Mouse (Mus musculus) adrenal gland, postnatal 10 days (tissue): ENCODE results near the gene Gapdhs. TPM values are rescaled to one million over a fixed set of nuclear protein-coding genes. Genes with fewer than 3 reads are reported as not detected.
"Not testable (repeated sequence)": the region's sequence is repeated elsewhere in the genome, so short reads cannot be mapped to it uniquely, and the experiment has no call there.

Experiments used
- DNase-seq: peaks from one replicate; pipeline ENCODE4 v3.0.0; 2021; ENCODE audit warnings: mixed read lengths
- long read RNA-seq, 2 experiments: library from polyadenylated mRNA; stranded (forward); transcript quantifications; one replicate each; pipeline ENCODE4 v2.0.0; 2021
- total RNA-seq, 2 experiments: library from RNA; stranded (reverse); gene quantifications; 2 replicates each; pipeline ENCODE4 v1.2.3; 2021

The Gapdhs gene
- not detected for total RNA-seq
- long read RNA-seq, experiment 1, partial matches to known transcripts: 1 of 9 reads
- long read RNA-seq, experiment 1, other reads (novel, unspliced or antisense): 8 of 9 reads
- long read RNA-seq, experiment 2, partial matches to known transcripts: 0 of 3 reads
- long read RNA-seq, experiment 2, other reads (novel, unspliced or antisense): 3 of 3 reads

DNA sequence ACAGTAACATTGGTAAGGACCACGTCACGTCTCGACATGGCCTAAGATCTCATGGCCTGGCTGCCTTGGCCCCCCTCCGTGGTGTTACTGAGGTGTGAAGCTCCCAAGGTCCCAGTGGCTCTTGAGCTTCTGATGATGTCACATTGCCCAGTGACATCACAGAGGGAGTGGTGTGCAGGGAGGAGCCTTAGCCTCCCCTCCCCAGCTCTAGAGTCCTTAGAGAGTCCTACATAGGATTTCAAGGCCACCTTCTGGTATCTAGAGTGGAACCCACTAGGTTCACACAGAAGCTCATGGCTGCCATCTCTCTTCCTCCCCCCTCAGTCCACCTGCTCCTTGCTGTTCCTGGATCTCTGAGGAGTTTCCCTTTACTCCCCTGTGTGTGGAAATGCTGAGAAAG lies at the start of gene Gapdhs:
Gapdhs (minus strand) TSS at position 65 of the 400 bp plus-strand sequence.
- not testable (repeated sequence) for DNase-seq

DNA sequence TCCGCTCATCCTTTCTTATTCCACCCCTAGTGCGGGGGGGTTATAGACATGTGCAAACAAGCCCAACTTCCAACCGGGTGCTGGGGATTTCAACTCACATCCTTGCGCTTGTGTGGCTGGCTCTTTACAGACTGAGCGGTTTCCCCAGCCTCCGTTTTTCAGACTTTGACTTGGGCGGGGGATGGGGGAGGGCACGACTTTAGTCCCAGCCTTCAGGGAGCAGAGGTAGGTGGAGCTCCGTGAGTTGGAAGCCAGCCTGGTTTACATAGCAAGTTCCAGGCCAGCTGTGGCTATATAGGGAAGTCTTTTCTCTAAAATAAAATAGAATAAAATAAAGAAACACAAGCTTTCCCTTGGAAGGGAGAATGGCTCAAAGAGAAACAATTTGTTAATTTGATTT lies 48.4 kb upstream of the Gapdhs start:
- no peak for DNase-seq

DNA sequence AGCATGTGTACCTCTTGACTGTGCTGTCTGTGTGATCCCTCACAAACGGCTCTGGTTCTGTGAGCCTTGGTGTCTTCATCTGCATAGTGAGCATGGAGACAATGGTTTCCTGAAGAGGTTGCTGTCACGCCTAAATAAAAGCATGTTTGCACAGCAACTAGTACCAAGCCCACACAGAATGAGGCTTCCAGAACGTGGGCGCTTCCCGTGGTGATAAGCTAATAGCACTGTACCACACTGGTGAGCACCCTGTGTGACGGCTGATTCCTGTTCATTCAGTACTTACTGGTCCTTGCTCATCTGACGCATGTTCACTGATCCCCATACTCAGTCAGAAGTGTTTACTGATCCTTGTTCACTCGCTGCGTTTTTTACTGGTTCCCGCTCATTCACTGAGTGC lies 46.7 kb upstream of the Gapdhs start:
- DNase-seq: no peak

DNA sequence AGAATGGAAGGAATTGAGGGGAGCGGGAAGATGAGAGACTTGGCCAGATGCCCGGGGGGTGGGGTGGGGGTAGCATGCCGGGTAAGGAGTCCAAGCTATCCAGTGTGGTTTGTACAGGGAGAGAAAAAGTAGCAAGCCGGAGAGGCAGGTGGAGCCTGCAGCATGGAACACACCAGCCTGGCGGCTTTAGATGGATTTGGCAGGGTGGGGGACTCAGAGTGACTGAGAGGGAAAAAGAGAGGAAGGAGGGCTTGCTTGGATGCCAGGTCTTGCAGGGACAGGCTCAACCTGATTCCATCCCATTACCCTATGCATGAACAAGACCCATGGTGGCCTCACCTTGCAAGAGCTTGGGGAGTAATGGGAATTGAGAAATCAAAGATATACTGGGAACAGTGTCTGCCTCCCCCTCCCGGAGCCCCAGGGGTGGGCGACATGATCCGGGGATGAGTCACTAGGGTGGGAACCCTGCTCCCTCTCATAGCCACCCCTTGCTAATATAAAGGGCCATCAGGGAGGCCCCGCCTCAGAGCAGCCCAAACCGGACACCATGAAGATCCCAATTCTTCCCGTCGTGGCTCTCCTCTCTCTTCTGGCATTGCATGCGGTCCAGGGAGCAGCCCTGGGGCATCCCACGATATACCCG lies 44.0 kb upstream of the Gapdhs start, which contains the start of gene Krtdap:
Krtdap (plus strand) TSS at position 520 of the 646 bp plus-strand sequence.
- DNase-seq: no peak

DNA sequence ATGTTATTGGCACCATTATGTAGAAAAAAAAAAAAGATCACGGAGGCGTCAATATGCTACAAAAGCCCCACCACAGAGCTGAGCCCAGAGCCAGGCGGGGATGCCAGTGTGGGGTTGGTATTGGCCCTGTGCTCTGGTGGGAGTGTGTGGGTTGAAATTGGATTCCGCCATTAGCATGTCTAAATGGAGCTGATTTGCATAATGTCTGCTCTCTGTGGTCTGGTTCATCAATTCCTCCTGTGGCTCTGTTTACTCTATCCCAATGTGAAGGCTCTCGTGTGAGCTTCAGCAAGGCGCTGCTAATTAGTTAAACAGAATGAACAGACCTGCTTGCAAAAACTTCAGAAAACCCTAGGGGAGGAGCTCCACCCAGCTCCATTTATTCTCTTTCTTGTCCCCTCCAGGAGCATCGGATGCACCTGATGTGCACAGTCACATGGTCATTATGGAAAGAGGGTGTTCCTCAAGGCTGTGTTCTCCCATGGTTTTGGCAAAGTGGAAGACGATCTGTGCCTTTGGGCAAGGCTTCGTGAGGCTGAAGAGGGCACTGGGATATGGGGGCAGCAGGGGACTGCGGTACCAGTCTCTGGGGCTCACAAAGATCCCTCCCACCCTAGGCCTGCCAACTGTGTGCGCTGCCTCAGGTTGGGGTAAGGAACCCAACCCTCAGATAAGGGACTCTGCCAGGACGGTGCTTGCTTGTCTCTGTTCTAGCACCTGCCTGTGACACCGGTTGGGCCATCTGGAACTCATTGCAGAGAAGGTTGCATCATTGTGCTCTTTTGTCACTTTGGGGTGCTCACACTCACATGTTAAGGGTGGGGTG lies 42.5 kb upstream of the Gapdhs start:
- no peak for DNase-seq

DNA sequence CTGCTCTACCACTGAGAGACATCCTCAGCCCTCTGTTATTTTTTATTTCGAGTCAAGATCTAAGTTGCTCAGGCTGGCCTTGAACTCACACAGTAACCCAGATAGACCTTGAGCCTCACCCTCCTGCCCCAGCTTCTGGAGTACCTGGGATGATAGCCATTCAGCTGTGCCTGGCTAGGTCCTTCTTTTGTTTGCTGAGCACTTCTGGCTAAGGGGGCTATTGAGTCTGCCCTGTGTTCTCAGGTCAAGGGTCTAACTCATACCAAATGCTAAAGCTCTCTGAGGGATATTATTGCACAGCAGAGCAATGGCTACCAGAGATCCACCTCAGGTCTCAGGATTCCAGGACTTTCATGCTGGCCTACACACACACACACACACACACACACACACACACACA lies 41.7 kb upstream of the Gapdhs start:
- DNase-seq: no peak

DNA sequence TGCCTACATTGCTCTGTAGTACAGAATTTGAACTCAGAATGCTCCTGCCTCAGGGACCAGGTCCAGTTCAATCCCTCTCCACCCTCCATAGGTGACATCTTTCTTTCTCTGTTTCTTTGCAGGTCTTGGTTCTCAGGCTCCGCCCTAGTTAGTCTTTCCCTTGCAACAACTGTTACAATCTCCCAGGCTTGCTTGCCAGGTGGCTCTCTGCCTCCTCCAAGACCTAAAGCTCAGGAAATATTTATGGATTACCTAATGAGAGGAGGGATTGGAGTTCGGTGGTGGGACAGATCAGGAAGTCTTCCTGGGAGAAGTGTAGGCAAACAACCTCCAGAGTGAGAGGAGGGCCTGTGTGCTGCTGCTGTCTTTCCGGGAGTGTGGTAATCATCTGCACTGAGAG lies 39.2 kb upstream of the Gapdhs start:
- no peak for DNase-seq

DNA sequence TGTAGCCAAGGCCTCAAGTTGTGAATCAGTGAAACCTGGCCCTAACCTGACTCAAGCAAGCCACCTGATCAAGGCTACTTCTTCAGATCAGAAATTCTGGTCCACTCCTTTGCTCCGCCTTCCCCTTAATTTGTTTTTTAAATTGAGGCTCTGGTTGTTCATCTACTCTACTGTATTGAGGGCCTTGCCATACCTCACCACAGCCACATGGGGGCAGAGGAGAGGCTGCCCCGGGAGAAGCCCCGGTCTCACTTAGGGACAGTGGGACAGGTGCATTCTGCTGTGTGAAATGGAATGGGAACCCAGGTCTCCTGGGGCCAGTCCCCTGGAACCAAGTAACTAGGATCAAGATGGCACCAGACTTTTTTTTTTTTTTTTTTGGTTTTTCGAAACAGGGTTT lies 38.3 kb upstream of the Gapdhs start:
- DNase-seq: no peak

DNA sequence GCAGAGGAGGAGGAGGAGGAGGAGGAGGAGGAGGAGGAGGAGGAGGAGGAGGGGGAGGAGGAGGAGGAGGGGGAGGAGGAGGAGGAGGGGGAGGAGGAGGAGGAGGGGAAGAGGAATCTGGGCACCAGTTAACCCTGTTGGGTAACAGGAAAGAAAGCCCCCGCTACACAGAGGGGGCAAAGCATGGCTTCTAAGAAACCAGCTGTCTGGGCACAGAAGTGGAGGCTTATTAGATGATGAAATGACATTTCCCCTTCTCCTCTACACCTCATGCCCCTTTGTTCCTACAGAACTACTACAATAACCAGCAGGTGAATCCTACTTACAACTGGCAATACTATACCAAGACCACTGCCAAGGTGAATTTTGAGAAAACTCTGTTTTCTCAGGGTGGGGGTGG lies 34.4 kb upstream of the Gapdhs start:
- DNase-seq: no peak

DNA sequence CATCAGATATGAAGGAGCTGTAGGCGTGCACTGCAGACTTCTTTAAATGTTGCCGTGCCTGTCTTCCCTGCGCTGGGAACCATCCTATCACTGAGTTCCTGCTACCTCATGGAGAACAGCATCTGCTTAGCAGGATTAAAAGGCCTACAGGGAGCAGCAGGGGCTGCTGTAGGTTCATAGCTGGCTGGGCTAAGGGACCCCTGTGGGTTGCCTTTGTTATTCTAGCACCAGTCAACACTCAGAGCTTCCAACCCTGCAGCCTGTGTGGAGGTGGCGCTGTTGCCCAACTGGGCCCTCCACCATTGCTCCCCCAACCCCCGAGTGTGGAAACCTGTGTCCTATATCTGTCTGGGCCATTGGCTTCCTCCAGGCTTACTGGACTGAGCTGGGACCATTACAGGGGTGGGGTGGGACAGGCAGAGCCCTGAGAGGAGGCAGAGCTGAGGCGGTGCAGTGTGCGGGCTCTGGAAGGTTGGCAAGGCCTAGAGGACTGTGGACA lies 33.6 kb upstream of the Gapdhs start:
- DNase-seq: no peak

DNA sequence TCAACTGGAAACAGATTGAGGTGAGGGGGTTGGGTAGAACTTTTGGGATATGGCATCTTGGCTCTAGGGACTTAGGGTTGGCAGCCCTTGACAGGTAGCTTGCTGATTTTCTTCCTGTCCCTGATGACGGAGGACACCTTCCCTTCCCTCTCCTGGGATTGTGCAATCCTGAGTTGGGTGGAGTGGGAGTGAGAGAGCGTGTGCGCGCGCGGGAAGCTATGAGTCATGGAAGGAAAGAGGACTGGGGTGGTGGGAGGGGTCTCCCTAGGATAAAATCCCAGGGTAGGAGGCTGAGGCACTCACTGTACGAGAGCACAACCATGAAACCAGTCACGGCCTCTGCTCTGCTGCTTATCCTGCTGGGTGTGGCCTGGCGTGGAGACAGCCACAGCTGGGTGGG lies 32.6 kb upstream of the Gapdhs start:
- DNase-seq: no peak

DNA sequence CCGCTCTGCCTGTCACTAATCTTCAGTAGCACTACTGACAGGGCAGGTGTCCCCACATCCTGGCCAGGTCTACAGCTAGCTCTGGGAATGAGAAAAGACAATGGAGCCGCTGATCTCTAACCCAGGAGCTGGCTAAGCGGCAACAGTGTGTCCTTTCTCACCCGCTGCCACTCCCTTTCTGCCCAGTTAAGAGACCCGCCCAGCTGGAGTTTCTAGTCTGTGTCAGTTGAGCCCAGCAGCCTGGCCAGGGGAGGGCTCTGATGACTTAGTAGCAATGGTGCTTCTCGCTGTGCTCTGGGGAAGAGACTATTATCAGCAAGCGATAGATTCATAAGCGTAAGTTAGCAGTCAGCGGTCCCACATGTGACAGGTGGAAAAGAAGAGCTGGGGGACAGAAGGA lies 25.8 kb upstream of the Gapdhs start:
- no peak for DNase-seq

DNA sequence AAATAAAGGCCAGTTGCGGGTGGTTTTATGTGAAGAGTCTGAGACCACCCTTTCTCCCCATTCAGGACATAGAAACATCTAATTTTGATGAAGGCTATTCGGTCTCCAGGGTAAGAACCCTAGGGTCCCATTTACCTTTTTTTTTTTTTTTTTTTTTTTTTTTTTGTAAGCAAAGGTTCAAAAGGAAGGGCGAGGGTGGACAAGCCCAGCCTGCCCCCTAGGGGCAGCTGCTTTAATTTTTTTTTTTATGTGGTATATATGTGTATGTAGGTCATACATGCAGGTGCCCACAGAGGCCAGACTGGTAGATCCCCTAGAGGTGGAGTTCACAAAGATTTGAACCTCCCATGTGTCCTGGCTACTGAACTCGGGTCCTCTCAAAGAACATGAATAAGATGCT lies 22.9 kb upstream of the Gapdhs start:
- DNase-seq: no peak

DNA sequence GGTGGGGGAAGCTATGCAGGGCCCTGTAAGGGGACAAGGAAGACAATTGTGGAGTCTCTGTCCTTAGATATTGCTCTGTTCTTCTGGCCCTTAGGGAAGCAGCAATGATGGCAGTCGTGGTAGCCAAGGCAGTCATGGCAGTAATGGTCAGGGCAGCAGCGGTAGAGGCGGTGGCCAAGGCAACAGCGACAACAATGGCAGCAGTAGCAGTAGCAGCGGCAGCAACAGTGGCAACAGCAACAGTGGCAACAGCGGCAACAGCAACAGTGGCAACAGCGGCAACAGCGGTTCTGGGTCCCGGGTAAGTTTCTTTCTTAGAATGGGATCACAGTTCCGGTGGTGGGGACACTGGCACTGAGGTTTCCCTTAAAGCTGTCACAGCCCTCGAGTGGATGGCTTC lies 21.7 kb upstream of the Gapdhs start:
- DNase-seq: no peak

DNA sequence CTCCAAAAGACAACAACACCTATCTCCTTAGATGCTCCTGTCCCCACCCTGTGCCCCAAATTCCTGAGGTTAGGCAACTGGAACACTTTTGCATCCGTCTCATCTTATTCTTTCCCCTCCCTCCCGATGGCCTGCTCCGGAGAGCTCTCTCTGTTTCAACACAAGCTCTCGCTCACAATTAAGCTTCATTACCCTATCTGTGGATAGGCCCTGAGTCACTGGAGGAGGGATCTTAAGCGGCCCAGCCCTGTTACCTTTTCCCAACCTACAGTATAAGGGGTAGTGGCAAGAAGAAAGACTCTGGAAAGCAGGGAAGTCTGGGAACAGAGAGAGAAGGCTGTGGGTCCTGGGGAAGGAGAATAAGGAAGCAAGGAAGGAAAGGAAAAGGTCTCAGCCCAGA lies 20.0 kb upstream of the Gapdhs start, which contains the start of gene Dmkn:
Dmkn (plus strand) TSS at position 301 of the 400 bp plus-strand sequence.
- no peak for DNase-seq

DNA sequence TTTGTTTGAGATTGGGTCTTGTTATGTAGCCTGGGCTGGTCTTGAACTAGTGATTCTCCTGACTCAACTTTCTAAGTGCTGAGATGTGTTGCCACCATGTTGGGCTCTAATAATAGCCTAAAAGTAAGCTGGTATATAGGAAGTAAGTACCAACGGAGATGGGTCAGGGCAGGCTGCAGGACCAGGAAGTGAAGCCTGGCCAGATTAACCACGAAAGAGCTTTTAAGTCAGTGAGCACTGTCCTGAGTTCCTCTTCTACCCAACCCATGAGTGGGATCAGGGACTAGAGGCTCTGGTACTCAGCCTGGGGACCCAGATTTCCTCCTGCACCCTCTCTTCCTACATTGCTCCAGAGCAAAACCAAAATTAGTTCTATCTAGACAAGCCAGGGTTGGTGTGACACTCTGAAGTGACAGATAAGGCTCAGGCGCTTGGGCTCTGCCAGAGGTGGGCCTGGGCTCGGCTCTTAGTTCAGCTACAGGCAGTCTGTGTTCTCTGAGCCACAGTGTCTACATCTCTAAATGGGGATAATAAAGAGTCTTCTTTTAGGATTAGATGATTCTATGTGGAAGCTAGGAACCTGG lies 18.4 kb upstream of the Gapdhs start:
- no peak for DNase-seq

DNA sequence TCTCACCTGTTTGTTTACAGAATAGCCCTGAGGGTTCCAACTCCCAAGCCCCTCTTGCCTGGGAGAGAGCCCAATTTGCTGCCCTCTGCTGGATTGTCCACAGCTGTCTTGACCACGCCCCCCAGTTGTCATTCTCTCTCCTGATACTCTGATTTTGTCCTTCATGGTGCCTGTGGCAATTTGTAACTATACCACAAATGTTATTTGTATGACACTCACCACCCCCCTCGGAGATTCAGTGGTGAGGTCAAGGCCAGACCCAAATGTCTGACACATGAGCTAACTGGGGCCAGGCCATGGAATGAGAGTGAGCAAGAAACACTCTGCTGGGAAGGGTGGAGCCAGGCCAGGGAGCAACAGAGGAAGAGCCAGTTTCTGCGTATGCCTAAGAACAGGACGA lies 15.4 kb upstream of the Gapdhs start:
- DNase-seq: peak; percentile 77

DNA sequence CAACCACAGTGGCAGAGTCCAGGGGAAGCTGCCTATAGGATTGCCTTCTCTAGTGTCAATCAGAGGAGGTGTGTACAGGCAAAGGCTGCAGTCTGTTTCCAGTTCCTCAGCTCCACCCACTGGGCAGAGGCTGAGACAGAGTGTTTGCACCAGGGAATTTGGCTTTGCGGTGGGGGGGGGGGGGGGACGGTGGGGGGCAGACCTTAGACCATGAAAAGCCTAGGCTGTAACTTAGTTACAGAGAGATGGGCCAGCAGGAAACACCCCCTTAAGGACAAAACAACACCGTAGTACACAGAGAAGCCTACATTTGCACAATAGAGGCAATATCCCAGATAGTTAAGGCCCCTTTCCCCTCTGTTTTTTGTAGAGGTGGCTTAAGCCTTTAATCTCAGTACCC lies 13.5 kb upstream of the Gapdhs start:
- no peak for DNase-seq

DNA sequence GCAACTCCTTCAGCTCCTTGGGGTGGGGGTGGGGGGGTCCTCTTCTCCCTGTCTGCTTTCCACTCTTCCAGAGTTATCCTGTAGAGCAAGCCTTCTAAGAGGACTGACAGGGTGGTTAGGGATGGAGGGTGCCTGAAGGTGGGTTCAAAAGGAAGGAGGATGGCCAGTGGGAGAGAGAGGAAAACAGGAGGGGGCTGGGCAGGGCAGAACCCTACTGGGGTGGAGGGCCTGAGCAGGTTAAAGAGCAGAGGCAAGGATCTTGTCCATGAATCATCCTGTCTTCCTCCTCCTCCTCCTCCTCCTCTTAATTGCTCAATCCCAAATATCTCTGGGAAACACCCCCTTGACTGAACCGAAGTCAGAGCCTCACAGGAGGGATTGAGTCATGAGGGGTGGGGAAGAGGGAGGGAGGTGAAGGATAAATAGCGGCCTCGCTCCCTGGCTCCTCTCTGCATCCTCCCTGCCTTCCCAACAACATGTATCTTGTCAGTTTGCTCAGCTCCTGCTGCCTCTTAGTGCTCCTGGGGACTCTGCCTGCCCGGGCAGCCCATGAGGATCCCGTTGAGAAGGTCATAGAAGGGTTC lies 7.7 kb upstream of the Gapdhs start, which contains the start of gene Sbsn:
Sbsn (plus strand) TSS at position 386 of the 584 bp plus-strand sequence.
- DNase-seq: peak; percentile 53

DNA sequence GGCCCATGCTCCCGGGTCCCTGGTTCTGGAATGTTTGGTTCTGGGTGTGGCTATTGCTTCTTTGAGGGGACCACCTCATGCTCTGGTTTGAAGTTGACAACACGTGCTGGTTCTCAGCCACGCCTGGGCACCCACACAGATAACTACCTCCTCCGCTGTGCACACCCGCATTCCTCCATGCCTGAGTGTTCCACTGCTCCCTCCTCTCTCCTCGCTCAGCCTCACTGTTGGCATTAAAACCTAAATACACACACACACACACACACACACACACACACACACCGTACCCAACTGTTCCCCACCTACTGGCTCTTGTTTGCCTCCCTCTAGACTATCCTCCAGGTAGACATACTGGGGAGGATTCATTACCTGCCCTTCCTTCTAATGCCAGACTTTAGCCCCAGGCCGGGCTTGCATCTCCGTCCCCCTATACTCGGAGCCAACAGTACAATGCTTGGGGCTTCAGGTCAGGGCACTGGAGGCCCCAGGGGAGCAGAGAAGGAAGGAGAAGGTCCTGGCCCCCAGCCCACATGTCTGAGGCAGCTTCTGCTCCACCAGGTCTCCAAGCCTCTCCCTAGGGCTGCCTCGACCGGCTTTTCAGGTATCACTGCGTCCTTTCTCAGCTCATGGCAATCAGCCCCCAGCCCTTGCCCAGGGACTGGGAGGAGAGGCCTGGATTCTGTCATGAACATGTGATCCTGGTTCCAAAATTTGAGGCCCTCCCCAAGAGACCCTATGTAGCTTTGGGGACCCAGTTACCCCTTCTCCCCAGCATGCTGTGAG lies 6.5 kb upstream of the Gapdhs start:
- no peak for DNase-seq

DNA sequence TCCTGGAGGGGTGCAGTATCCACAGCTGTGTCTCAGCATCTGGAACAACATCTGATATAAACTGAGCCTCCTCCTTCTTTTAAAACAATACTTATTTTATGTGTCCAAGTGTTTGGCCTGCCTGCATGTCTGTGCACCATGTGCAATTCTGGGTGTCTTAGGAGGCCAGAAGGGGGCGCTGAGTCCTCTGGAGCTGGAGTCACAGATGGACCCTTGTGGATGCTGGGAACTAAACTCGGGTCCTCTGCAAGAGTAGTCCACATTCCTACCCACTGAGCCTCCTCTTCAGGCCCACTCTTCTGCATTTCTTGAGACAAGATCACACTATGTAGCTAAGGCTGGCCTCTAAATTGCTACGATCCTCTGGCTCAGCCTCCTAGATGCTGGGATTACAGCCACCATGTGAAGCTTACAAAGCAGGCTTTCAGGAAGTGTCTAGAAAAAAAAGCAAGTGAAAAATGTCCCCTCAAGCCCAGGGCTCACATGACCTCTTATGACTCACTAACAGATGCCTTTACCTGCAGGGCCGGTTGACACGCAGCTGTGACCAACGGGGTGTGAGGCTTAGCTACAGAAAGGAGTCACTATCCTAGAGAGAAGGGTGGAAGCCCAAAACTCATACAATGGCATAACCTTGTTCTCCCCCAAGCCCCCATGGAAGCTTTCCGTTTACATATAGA lies 4.2 kb upstream of the Gapdhs start:
- DNase-seq: no peak
